Mouse (Mus musculus) kidney, postnatal 10 days (tissue): ENCODE measurements at regions not wholly inside any gene's neighbourhood (a gene's known extent, or its start where the extent isn't known, plus 50 kb on each side); places are given as distances from the start of the nearest gene placed in this dataset.
"Not testable (repeated sequence)": the region's sequence is repeated elsewhere in the genome, so short reads cannot be mapped to it uniquely, and the experiment has no call there.

Experiments
- DNase-seq: peaks from one replicate; pipeline ENCODE4 v3.0.0; 2021; ENCODE audit warnings: mixed read lengths

DNA sequence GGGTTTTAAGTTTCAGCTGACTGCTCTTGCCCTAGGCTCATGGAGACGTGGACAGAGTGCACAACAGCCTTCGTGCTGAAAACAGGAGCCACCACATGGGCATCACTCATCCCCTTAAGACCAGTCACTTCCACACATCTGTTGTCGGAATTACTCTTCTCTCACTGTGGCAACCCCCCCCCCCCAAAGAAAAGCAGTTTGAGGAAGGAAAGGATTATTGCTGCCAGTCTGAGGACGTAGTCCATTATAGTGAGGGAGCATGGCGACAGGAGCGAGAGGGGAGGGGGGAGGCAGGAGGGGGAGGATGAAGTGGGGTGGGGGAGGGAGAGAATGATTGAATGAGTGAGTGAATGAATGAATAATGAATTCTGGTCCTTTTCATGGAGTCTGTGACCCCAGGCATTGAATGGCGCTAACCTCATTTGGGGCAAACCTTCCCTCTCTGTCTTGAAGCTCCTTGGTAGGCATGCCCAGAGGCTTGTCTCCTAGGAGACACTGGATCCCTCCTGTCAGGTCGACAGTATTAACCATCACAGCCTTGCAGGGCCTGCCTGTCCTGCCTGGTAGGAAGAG is 262.0 kb downstream of the Gadd45g start:
- DNase-seq: no peak

DNA sequence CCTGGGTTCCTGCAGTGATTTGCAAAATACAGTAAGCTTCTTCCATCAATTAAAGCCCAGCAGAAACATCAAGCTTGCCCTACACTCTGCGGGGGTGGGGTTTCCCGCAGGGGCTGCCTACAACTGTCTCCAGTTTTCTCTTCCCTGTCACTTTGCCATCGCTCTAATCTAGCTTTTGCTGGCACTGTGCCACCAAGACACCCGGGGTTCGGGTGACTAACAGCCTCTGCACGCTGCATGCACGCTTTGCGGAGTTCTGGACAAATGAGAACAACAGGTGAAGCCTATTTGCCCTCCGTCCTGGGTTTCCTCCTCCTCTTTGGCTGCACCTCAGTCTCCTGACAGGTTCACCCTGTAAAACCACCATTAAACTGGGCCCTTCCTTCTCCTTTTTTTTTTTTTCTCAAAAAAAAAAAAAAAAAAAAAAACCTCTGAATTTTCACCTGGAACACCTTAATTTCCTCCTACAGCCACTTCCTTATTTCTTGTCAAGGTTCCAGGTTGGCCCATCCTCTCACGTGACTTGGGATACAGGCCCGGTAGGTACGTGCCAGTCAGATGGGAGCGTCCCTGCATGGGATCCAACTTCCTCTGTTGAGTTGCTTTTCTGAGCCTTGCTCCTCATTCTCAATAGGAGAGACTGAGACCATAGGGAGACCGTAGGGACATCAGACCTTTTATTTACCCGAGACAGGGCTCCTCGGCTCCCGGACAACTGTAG is 262.7 kb downstream of the Gadd45g start:
- peak; percentile 36 for DNase-seq

DNA sequence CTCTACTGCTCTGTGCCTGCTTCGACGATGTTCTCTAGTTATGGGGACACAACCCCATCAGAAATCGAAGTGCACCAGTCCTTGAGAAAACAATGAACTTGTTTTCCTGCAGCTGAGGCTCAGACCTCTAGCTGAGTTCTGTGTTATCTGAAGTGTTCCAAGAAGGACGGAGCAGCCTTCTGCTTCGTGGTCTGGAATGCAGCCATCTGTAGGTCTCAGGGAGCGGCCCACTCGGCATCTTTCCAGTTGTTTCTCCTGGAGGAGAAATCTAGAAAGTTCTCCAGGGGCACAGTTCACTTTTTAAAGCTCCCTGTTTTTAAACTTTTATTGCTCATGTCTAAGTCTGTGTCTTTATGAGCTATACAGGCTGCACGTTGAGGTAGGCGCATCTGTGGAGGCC is 264.3 kb downstream of the Gadd45g start:
- peak; percentile 45 for DNase-seq

DNA sequence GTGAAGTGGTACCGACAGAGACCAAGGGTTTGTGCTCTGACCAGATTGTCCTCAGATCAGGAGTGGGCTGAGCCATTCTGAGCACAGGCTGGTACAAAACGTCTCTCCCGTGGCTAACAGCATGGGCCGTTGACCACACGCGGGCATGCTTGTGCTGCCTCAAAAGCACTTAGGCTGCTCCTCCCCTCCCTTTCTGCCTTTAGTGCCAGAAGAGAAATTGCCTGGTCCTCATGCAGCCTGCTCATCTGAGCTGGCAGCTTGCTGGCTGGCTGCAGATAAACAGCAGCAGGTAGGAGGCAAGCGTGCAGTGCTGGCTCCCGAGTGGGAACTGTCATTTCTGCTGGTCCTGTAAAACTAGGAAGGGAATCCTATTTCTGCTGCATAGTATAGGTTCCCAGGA is 267.1 kb downstream of the Gadd45g start:
- DNase-seq: no peak

DNA sequence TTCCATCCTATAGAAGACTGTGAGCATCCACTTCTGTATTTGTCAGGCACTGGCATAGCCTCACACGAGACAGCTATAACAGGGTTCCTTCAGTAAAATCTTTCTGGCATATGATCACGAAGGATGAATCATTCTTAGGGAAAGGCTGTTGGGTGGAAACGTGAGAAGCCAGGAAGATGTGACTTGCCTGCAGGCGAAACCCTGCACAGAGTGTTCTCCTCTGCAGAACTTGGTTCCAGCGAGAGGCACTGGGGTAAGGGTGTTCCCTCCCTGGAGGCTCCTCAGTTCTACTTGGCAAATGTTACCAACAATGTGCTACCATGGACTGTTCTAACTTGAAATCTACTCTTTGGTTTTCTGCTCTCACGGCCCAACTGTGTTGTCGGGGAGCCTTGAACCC is 268.0 kb downstream of the Gadd45g start:
- no peak for DNase-seq

DNA sequence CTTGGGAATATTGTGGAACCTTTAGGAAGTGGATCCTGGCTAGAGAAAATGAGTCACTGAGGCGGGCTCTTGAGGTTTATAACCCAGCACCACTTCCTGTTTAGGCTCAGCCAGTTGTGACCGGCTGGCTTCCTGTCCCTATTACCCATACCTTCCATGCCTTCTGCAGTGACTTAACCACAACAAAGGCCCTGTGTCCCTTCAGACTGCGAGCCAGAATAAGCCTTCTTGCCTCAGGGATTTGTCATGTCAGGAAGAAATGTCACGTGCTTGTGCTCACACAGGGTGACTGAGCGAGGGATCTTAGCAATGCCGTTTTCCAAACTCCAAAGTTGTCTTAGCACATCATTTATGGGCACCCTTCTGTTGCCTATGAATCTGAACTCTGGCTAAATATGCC is 268.5 kb downstream of the Gadd45g start:
- DNase-seq: no peak

DNA sequence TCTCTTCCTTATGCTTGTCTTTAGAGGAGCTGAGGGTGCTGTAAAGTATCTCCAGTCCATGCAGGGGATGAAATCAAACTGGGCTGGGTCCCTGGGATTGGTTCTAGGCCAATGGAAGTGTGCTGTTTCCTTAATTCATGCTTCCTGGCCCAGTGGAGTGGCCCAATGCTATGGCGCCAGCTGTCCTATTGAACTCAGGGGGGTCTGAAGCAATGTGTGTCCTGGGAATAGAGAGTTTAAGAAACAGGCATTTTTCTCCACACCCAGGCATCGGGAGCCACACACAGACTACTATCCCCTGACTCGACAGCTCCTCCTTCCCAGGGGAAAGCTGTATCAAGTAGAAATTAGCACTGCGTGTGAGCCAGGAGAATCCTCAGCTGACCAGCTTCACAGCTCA is 269.8 kb downstream of the Gadd45g start:
- DNase-seq: no peak

DNA sequence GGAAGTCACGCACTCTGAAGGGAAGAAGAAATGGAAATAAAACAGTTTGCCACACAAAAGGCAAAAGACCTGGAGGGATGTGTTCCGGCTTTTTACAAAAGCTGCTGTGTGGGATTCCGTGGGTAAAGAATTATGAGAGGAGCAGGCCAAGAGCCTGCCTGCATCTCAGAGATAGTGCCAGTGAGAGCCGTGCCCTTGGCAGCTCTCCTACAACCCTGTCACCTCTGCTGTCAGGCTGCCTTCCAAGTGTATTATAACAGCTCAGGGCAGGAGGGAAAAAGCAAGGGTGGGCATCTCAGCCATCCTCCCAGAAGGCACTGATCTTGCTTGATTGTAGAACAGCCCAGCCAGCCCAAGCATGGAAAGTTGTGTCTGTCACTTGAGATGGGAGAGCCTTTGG is 270.3 kb downstream of the Gadd45g start:
- DNase-seq: no peak

DNA sequence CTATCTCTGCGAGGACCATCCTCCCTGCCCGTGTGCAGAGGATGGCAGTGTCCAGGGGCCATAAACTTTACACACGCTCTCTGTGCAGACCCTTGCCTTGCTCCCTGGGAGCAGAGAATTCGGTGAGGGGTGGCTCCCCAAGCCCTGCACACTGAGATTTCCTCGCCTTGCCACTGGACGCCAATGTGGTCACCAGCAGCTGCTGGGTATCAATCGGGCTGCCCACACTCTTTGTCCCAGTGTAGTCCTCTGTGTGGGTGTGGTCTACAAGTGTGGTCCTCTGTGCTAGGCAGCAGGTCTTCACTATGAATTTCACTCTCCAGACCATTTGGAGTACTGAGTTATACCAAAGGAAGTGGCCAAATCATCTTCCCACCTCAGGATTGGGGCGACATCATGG is 274.3 kb downstream of the Gadd45g start:
- no peak for DNase-seq

DNA sequence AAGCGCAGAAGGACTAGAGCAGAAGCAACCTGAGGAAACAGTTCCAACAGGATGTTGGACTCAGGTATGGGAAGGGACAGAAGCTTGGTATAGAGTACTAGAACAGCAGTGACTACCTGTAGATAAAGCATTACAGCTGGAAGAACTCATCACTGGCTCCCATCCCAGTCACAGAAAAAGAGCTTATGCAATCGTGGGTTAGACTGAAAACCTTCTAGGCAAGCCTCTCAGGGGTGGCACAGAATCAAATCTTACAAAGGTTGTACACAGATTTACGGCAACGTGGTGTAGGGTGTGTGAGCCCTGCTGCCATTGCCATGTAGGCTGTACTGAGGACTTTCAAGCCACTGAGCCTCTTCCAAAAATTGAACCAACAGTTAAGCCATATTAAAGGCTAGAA is 278.6 kb downstream of the Gadd45g start:
- DNase-seq: no peak

DNA sequence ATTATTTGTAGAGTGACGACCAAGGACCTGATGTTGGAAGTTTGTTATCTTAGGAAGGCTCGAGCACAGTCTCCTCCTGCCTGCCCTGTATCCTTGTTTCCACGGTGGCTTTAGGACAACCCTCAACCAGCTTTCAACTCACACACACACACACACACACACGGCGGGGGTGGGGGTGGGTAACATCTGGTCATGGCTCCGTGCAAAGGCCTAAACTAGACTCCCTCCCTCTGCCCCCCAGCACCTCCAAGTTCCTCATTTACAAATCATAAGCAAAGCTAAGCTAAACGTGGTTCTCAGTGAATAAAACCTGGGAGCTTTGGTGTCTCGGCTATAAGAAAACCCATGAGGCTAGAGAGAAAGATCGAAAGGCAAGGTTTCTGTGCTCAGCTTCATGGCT is 281.3 kb downstream of the Gadd45g start:
- DNase-seq: no peak

DNA sequence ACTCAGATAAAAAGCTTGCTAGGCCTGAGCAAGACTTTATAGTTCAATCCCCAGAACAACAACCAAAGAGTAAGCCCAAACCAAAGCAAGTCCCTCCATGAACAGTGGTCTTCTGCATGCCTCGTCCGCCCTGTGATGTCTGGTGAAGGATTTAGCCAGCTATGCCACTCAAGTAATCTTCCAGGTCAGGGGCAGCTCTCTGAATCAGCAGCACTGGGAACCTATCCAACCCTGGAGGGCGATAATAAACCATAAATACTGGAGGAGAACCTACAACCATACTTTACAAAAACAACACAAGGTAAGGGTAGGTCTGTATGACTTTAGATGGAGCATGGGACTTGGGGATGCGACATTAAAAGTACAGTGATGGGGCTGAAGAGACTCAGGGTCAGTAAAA is 283.0 kb downstream of the Gadd45g start:
- DNase-seq: no peak

DNA sequence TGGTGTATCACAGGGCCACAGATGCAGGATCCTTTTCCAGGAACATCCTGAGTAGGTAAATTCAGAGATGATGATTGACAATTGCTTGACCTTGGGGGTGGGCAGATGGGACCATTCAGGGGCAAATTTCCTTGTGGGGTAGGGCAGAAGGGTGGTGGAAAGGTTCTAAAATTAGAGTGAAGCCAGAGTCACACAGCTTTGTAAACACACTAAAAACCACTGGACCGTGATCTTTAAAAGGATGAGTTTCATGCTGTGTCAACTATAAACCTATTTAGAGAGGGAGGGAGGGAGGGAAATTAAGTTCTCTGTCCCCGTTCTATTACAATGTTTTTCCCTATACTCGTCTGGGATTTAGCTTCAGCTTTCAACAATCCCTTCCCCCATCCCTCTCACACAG is 286.7 kb downstream of the Gadd45g start:
- DNase-seq: no peak

DNA sequence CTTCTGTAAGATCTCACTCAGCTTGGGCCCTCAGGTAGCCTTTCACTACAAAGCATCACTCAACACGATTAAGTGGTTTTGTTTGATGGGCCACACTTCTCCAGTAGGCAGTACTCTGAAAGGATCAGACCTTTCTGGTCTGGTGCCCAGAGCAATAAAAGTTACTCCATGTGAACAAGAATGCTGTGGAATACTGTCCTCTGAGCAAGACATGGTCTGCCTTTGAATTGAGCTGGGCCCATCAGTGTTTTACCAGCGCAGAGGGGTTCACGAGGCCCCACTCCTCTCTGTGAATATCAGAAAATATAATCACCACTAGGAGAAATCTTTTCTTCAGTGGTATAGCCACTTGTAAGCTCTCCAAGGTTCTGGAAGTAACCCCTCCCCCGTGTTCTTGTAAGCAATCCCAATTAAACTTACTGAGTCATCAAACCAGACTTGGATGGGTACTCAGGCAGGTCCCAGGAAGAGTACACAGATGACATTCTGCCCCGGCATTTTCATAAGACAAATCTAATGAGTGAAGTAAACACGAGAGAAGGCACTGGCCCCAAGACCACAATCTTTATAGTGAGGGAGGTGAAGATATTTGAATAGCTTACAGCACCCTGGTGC is 292.0 kb downstream of the Gadd45g start:
- peak; percentile 30 for DNase-seq

DNA sequence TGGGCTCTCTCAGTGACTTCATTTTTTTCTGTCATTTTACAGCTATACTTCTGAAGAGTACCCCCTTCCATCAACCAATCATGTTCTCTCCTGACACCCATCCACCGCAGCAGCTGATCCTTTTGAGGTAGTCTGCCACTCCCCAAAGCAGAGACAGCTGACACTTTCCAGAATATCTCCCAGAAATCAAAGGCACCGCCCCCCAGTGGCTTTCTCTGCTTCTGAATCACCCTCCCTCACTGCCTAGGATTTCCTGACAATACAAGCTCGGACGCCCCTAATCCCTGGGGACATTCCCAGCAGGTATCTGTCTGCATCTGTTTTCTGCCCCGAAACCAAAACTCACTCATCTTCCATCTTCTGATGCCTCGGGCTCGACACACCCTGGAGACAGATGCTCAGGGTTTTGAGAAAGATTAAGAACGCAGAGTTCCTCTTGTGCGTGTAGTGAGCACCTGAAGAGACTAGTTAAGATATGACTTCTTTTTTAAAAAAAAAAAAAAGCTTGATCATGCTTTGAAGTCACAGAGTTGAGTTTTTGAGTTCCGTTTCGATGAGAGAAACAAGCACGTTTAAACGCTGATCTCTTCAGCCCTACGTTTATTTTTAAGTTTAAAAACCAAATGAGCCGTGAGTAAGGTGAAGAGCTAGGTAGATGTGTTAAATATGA is 292.8 kb downstream of the Gadd45g start:
- no peak for DNase-seq

DNA sequence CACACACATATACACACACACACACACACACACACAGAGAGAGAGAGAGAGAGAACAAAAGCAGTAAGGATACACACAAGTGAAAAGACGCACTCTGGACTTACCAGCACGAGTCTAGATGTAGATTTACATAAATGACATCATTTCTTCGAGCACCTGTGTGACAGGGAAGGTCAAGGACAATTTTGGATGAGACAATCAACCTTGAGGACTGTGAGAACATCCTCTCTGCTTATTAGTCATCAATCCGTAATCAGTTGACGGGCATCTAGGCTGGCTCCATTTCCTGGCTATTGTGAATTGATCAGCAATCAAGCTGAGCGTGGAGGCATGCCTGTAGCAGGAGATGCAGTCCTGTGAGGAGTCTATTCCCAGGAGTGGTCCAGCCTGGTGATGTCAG is 293.7 kb downstream of the Gadd45g start:
- no peak for DNase-seq

DNA sequence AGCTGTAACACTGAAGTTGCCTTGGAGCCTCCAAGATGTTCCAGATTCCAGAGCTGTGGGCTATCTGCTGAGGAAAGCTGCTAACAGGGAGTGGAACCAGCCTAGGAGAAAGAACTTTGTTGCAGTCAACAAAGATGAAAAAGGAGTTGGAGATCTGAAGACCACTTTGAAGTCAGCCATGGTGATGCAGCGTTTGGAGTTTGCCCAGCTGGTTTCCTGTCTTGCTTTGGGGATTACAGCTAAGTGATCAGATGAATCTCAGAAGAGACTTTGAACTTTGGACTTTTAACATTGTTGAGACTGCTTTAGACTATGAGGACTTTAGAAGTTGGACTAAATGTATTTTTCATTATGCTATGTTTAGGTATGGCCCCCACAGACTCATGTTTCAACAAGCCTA is 297.6 kb downstream of the Gadd45g start:
- DNase-seq: not testable (repeated sequence)

DNA sequence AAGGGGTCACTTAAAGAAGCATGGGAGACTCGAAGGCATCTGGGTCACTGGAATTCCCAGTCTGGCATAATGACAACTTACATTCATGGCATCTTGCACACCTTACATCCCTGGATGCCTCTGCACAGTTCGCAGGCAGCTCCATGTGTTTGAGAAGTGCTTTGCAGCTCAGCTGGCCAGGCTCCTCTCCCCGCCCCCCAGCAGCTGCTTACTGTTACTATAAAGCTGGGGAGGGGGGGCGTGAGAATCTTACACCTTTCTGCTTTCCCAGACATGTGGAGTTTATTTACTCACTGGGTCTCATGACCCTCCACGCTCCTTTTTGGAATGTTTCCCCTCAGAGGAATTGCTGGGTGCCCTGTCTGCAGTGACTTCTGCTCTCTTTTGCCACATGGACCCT is 299.4 kb downstream of the Gadd45g start:
- DNase-seq: no peak

DNA sequence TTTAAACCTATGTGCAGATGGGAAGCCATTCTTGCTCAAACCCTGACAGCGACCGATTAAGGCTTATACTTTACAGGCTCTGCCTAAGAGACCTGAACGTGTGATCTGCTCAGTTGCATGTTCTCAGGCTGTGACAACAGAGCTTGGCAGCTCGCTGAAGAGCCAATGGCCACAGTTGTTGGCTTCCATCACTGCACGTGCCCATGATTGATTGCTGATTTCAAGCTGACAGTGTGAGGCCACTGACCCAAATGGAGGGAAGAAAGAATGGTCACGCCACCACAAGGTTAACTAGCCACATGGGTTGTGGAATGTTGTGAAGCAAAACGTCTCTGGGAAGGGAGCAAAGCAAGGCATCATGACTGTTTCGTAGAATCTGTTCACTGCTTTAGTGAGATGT is 303.8 kb downstream of the Gadd45g start:
- no peak for DNase-seq

DNA sequence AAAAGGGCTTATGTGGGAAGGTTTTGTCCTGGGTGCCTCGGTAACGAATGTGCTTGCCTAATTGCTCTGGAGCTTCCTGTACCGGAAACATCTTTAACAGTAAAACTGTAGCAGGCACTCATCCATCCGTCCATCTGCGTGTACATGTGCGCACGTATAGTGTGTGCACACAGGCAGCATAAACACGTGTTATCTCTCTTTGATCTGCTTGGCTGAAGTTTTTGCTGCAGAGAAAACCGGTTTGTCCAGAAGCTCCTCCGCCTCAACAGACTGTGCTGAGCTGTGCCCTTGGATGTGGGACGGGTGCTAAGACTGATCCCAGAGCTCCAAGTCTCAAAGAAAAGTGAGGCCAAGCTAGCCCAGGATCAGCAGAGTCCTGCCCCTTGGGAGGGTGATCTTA is 305.3 kb downstream of the Gadd45g start:
- peak; percentile 20 for DNase-seq

DNA sequence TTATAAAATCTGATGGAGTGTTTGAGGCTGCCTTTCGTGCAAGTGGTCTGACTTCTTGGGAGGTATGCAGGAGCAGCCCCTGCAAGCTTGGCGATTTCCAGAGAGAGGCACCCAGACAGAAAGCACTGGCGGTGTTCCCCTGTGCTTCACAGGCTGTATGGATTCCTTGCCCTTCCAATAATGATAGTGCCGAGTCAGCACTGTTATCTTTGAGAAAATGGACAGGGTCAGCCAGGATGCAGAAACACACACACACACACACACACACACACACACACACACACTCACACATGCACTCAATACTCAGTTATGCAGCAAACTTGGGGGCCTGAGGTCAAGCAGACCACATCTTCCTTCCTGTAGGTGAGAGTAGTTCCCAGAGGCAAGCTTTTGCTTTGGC is 305.7 kb downstream of the Gadd45g start:
- no peak for DNase-seq

DNA sequence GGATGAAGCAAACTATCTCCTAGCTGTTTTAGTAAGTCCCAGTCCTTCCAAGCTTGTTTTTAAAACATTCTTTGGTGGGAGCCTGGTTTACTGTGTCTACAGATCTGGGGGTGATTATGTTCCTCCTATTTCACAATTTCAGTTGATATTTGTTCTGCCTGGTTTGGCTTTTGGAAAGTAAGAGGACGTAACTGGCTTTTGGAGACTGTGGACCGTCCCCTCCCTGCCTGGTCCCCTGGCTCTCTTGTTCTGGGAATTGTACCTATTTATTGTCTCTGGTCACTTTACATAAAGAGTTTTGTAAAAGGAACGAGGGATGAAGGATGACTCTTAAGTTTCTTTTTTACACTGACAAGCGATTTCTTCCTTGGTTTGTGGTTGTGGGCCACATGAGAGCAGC is 306.6 kb downstream of the Gadd45g start:
- DNase-seq: no peak

DNA sequence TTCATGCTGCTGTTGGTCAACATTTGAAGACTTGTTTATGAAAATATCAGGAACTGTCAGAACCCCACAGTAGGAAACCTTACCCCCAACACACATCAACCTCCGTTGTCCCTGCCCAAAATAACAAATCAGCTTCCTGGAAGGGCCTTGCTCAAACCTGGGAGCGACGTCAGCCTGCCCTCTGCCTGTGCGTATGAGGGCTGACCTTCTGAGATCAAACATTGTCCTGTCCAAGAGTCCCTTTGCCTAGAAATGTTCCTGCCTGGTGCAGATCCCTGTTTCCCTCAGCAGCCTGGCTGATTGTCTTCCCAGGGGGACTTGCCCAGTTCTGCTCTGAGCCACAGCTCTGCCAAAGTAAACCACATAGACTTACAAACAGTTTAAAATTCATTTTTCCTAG is 307.1 kb downstream of the Gadd45g start:
- DNase-seq: peak; percentile 10
